Mouse (Mus musculus): ENCODE results near the gene Hist1h2aa. TPM values are rescaled to one million over a fixed set of nuclear protein-coding genes. Genes with fewer than 3 reads are reported as not detected.

Gene Hist1h2aa
- polyA plus RNA-seq, 1 experiment, result not detected

- DNase-seq (ENCODE audit: low spot score), result no peak
Observed at GRCm38 (mm10) chr13:23942861-23943260, 8.6 kb downstream of the Hist1h2aa start.

GRCm38 (mm10) chr13:23946254-23946653, 12.0 kb downstream of the Hist1h2aa start:
- DNase-seq (ENCODE audit: low spot score), result no peak

GRCm38 (mm10) chr13:23949484-23950246, 15.4 kb downstream of the Hist1h2aa start:
- no peak for DNase-seq (ENCODE audit: low spot score)

- DNase-seq (ENCODE audit: low spot score), result no peak
Observed at GRCm38 (mm10) chr13:23950928-23951327, 16.7 kb downstream of the Hist1h2aa start.

GRCm38 (mm10) chr13:23959776-23960175, 25.5 kb downstream of the Hist1h2aa start:
- DNase-seq (ENCODE audit: low spot score), result no peak

GRCm38 (mm10) chr13:23964909-23965308, 30.6 kb downstream of the Hist1h2aa start:
- no peak for DNase-seq (ENCODE audit: low spot score)

- no peak for DNase-seq (ENCODE audit: low spot score)
Observed at GRCm38 (mm10) chr13:23971870-23972269, 37.6 kb downstream of the Hist1h2aa start.

GRCm38 (mm10) chr13:23972271-23972670, 38.0 kb downstream of the Hist1h2aa start:
- no peak for DNase-seq (ENCODE audit: low spot score)

Other genes with a start within 250 kb of the Hist1h2aa start
- gene Hist1h1t, start 238.6 kb upstream of the Hist1h2aa start, polyA plus RNA-seq (2012; rRNA removed), result not detected in 2 replicates
- gene Hist1h4c, start 236.0 kb upstream of the Hist1h2aa start, polyA plus RNA-seq (2012; rRNA removed), result 0.47 and 1.7 TPM in 2 replicates
- 13.8 and 14.8 TPM in 2 replicates for gene Hfe, start 223.6 kb upstream of the Hist1h2aa start, polyA plus RNA-seq (2012; rRNA removed)
- 125 and 170 TPM in 2 replicates for gene Hist1h1c, start 195.7 kb upstream of the Hist1h2aa start, polyA plus RNA-seq (2012; rRNA removed)
- gene Hist1h3c, start 188.9 kb upstream of the Hist1h2aa start, polyA plus RNA-seq (2012; rRNA removed), result 0.48 and 0.84 TPM in 2 replicates
- 0.43 and 0.49 TPM in 2 replicates for gene Hist1h2bb, start 187.7 kb upstream of the Hist1h2aa start, polyA plus RNA-seq (2012; rRNA removed)
- gene Hist1h2ab, start 183.3 kb upstream of the Hist1h2aa start, polyA plus RNA-seq (2012; rRNA removed), result 0.60 TPM in 1 of 2 replicates, not detected in the other
- 0.48 and 0.52 TPM in 2 replicates for gene Hist1h3b, start 182.2 kb upstream of the Hist1h2aa start, polyA plus RNA-seq (2012; rRNA removed)
- gene Hist1h4b, start 177.4 kb upstream of the Hist1h2aa start, polyA plus RNA-seq (2012; rRNA removed), result 0.75 and 0.94 TPM in 2 replicates
- gene Hist1h4a, start 173.2 kb upstream of the Hist1h2aa start, polyA plus RNA-seq (2012; rRNA removed), result 0.48 and 1.2 TPM in 2 replicates
- gene Hist1h3a, start 172.1 kb upstream of the Hist1h2aa start, polyA plus RNA-seq (2012; rRNA removed), result 0.34 and 0.66 TPM in 2 replicates
- not detected in 2 replicates for gene Hist1h1a, start 170.8 kb upstream of the Hist1h2aa start, polyA plus RNA-seq (2012; rRNA removed)
- gene Trim38, start 164.5 kb upstream of the Hist1h2aa start, polyA plus RNA-seq (2012; rRNA removed), result 0.25 and 0.36 TPM in 2 replicates
- not detected in 2 replicates for gene Slc17a2, start 127.5 kb upstream of the Hist1h2aa start, polyA plus RNA-seq (2012; rRNA removed)
- not detected in 2 replicates for gene Slc17a3, start 95.0 kb upstream of the Hist1h2aa start, polyA plus RNA-seq (2012; rRNA removed)
- gene Slc17a1, start 66.7 kb upstream of the Hist1h2aa start, polyA plus RNA-seq (2012; rRNA removed), result not detected in 2 replicates
- gene Slc17a4, start 19.5 kb upstream of the Hist1h2aa start, polyA plus RNA-seq (2012; rRNA removed), result 0.04 and 0.06 TPM in 2 replicates
- not detected in 2 replicates for gene Hist1h2ba, start 306 bp upstream of the Hist1h2aa start, polyA plus RNA-seq (2012; rRNA removed)
- not detected in 2 replicates for gene Scgn, start 56.8 kb downstream of the Hist1h2aa start, polyA plus RNA-seq (2012; rRNA removed)